Mouse (Mus musculus): ENCODE measurements at regions not wholly inside any gene's neighbourhood (a gene's known extent, or its start where the extent isn't known, plus 50 kb on each side); places are given as distances from the start of the nearest gene placed in this dataset.

DNA sequence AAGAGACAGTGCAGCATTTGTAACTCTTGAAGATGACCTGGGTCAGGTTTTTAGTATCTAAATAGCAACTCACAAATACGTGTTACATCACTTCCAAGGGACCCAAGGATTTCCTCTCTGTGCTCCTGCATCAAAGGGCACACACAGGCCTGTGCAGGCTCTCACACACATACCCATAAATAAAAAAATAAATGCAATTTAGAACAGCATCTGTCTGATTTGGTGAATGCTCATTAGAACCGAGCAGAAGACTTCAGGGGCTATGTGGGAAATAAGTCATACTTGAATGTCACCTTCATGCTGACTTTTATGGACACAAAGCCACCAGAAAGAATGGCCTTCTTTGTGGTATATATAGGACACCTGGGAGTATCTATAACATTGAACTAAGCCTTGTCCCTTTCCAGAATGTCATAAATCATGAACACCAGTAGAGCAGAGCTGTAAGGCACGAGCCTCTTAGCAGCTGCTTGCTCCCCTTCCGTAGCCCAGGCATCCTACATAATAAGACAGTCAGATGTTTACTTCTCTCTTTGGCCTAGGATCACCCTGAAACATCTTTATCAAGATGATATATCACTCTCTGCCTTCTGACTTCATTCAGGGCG, 95.3 kb upstream of the Rims1 start:
- Histone ChIP-seq H3K27me3 (replicated peaks; ENCODE audit: insufficient read depth, low read length) (no peaks in the 10 kb centered on the region), H3K4me3 (ENCODE audit: low read depth, low read length) (no peak overlapping the region), H3K36me3 (ENCODE audit: insufficient read depth, low read length) (no peaks in the 10 kb centered on the region), H3K27ac (ENCODE audit: low read length) (no peak overlapping the region), H3K4me2 (replicated peaks; ENCODE audit: low read depth, low read length) (no peak overlapping the region), H3K4me1 (ENCODE audit: insufficient read depth, low read depth, low read length) (no peaks in the 10 kb centered on the region), H3K9ac (replicated peaks; ENCODE audit: low read depth) (no peak overlapping the region), H3K9me3 (ENCODE audit: low read length) (no peaks in the 10 kb centered on the region)
- WGBS = 66% methylated on average over 5 of the region's 5 CpGs
- no peak for DNase-seq (ENCODE audit: low spot score)
- TF ChIP-seq CTCF (IDR thresholded peaks at IDR 0.05) = no peak
- ATAC-seq = no peak

DNA sequence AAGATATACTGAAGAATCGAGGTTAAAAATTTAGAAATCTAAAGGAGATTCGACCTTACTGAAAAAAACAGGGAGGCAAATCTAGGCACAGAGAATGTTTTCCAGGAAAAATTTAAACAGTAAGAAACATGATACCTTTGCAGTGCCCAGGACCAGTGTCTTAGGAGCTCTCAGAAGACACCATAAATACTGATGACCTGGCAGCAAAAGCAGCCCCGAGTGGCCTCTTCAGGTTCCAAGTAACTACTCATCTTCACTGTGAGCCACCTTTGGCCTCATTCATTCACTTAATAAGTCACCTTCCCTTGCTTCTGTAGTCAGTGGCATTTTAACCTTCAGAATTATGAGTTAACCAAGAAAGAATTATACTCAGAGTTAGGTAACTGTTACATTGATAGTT, 89.3 kb upstream of the Rims1 start:
- Histone ChIP-seq H3K9ac (replicated peaks; ENCODE audit: low read depth) (no peak overlapping the region), H3K4me2 (replicated peaks; ENCODE audit: low read depth, low read length) (no peak overlapping the region), H3K9me3 (ENCODE audit: low read length) (no peaks in the 10 kb centered on the region), H3K27ac (ENCODE audit: low read length) (no peak overlapping the region), H3K27me3 (replicated peaks; ENCODE audit: insufficient read depth, low read length) (no peaks in the 10 kb centered on the region), H3K36me3 (ENCODE audit: insufficient read depth, low read length) (no peaks in the 10 kb centered on the region), H3K4me1 (ENCODE audit: insufficient read depth, low read depth, low read length) (no peaks in the 10 kb centered on the region), H3K4me3 (ENCODE audit: low read depth, low read length) (no peak overlapping the region)
- 62% methylated on average over 3 of the region's 3 CpGs for WGBS
- TF ChIP-seq CTCF (IDR thresholded peaks at IDR 0.05) (no peak), EP300 (IDR thresholded peaks at IDR 0.05) (no peak)
- DNase-seq (ENCODE audit: low spot score) (no peak), ATAC-seq (no peak)

DNA sequence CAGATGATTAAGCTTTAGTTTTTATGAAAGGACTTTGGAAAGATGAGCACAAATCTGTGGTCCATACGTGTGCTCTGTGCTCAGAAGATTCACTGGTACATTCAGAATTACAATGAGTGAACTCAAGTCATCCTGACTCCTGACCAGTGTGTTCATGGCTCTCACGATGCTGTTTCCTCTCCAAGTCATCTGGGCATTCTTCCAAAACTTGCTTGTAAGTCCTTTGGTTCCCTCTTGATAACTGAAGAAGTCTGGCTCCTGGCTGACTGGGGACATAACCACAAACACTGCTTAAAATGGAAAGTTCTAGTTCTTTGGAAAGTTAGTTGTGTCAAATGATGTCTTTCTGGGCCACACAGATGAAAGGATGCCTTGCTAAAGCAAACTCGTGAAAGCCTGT, 57.2 kb upstream of the Rims1 start:
- DNase-seq (ENCODE audit: low spot score) (peak; percentile 60), ATAC-seq (no peak)
- Histone ChIP-seq H3K4me3 (ENCODE audit: low read depth, low read length) (no peak overlapping the region), H3K27ac (ENCODE audit: low read length) (no peak overlapping the region), H3K4me1 (ENCODE audit: insufficient read depth, low read depth, low read length) (no peaks in the 10 kb centered on the region), H3K27me3 (replicated peaks; ENCODE audit: insufficient read depth, low read length) (no peaks in the 10 kb centered on the region), H3K9ac (replicated peaks; ENCODE audit: low read depth) (no peak overlapping the region), H3K36me3 (ENCODE audit: insufficient read depth, low read length) (no peaks in the 10 kb centered on the region), H3K9me3 (ENCODE audit: low read length) (no peaks in the 10 kb centered on the region), H3K4me2 (replicated peaks; ENCODE audit: low read depth, low read length) (no peak overlapping the region)
- WGBS = 26% methylated on average over 3 of the region's 3 CpGs
- TF ChIP-seq CTCF (IDR thresholded peaks at IDR 0.05) (no peak), EP300 (IDR thresholded peaks at IDR 0.05) (no peak)
